Mouse (Mus musculus): Measurements from ENCODE around the gene Brms1. TPM values are rescaled to one million over a fixed set of nuclear protein-coding genes. Genes with fewer than 3 reads are reported as not detected.

Brms1 gene
- polyA plus RNA-seq, 1 experiment from 2014 or later = 47.5 TPM

GRCm38 (mm10) chr19:5041588-5041987 is 434 bp downstream of the Brms1 start:
- H3K27ac ChIP-seq (replicated peaks; ENCODE audit: low read depth, low read length) = 0 out of 2 replicates have a peak overlapping the region, but pooled peaks have one; percentile 4
- H3K9ac ChIP-seq (replicated peaks; ENCODE audit: low read length) = peak overlapping the region; percentile 86
- H3K4me2 ChIP-seq (ENCODE audit: low read depth, low read length) = peak overlapping the region; percentile 86
- DNase-seq (ENCODE audit: low spot score) = no peak
- no peaks in the 10 kb centered on the region for H3K36me3 ChIP-seq (replicated peaks; ENCODE audit: control insufficient read depth, insufficient read depth, low read depth, low read length)
- H3K4me1 ChIP-seq (ENCODE audit: control insufficient read depth, insufficient read depth, low read length) = peaks cover 6% of the 10 kb centered on the region
- no peaks in the 10 kb centered on the region for H3K9me3 ChIP-seq (replicated peaks; ENCODE audit: control insufficient read depth, low read length)
- ATAC-seq (replicated peaks; ENCODE audit: insufficient number of reproducible peaks, low FRiP score, low TSS enrichment, low read depth) = 0 out of 2 replicates have a peak, but pooled peaks have one; percentile 1
- H3K27me3 ChIP-seq (ENCODE audit: control insufficient read depth, insufficient read depth, low read length) = no peaks in the 10 kb centered on the region
- H3K4me3 ChIP-seq (ENCODE audit: low read depth, low read length) = peak overlapping the region; percentile 86
- 3% methylated on average over 16 of the region's 16 CpGs for WGBS

GRCm38 (mm10) chr19:5045531-5045930 is 4.4 kb downstream of the Brms1 start:
- H3K4me1 ChIP-seq (ENCODE audit: control insufficient read depth, insufficient read depth, low read length) = peaks cover under 1% of the 10 kb centered on the region
- H3K27me3 ChIP-seq (ENCODE audit: control insufficient read depth, insufficient read depth, low read length) = no peaks in the 10 kb centered on the region
- H3K36me3 ChIP-seq (replicated peaks; ENCODE audit: control insufficient read depth, insufficient read depth, low read depth, low read length) = peaks cover 2% of the 10 kb centered on the region
- H3K9me3 ChIP-seq (replicated peaks; ENCODE audit: control insufficient read depth, low read length) = no peaks in the 10 kb centered on the region
- H3K27ac ChIP-seq (replicated peaks; ENCODE audit: low read depth, low read length) = no peak overlapping the region
- 89% methylated on average over 4 of the region's 4 CpGs for WGBS
- ATAC-seq (replicated peaks; ENCODE audit: insufficient number of reproducible peaks, low FRiP score, low TSS enrichment, low read depth) = no peak
- no peak overlapping the region for H3K9ac ChIP-seq (replicated peaks; ENCODE audit: low read length)
- no peak overlapping the region for H3K4me3 ChIP-seq (ENCODE audit: low read depth, low read length)
- H3K4me2 ChIP-seq (ENCODE audit: low read depth, low read length) = no peak overlapping the region
- no peak for DNase-seq (ENCODE audit: low spot score)

GRCm38 (mm10) chr19:5048138-5049056 is 7.2 kb downstream of the Brms1 start:
- H3K36me3 ChIP-seq (replicated peaks; ENCODE audit: control insufficient read depth, insufficient read depth, low read depth, low read length) = peaks cover 2% of the 10 kb centered on the region
- no peak for DNase-seq (ENCODE audit: low spot score)

GRCm38 (mm10) chr19:5049325-5049724 is 8.2 kb downstream of the Brms1 start:
- DNase-seq (ENCODE audit: low spot score) = no peak
- Histone ChIP-seq H3K4me2 (ENCODE audit: low read depth, low read length) (no peak overlapping the region), H3K4me1 (ENCODE audit: control insufficient read depth, insufficient read depth, low read length) (peaks cover 3% of the 10 kb centered on the region), H3K9me3 (replicated peaks; ENCODE audit: control insufficient read depth, low read length) (no peaks in the 10 kb centered on the region), H3K36me3 (replicated peaks; ENCODE audit: control insufficient read depth, insufficient read depth, low read depth, low read length) (peaks cover 2% of the 10 kb centered on the region), H3K27me3 (ENCODE audit: control insufficient read depth, insufficient read depth, low read length) (peaks cover 23% of the 10 kb centered on the region), H3K4me3 (ENCODE audit: low read depth, low read length) (no peak overlapping the region), H3K27ac (replicated peaks; ENCODE audit: low read depth, low read length) (no peak overlapping the region), H3K9ac (replicated peaks; ENCODE audit: low read length) (no peak overlapping the region)
- WGBS = 74% methylated on average over 6 of the region's 6 CpGs
- ATAC-seq (replicated peaks; ENCODE audit: insufficient number of reproducible peaks, low FRiP score, low TSS enrichment, low read depth) = no peak

More at GRCm38 (mm10) chr19:5048138-5049056, 7.2 kb downstream of the Brms1 start:
- Histone ChIP-seq H3K27me3 (ENCODE audit: control insufficient read depth, insufficient read depth, low read length) (peaks cover 20% of the 10 kb centered on the region), H3K4me1 (ENCODE audit: control insufficient read depth, insufficient read depth, low read length) (peaks cover 3% of the 10 kb centered on the region), H3K9ac (replicated peaks; ENCODE audit: low read length) (no peak overlapping the region), H3K27ac (replicated peaks; ENCODE audit: low read depth, low read length) (no peak overlapping the region), H3K4me3 (ENCODE audit: low read depth, low read length) (no peak overlapping the region), H3K9me3 (replicated peaks; ENCODE audit: control insufficient read depth, low read length) (no peaks in the 10 kb centered on the region), H3K4me2 (ENCODE audit: low read depth, low read length) (no peak overlapping the region)
- ATAC-seq (replicated peaks; ENCODE audit: insufficient number of reproducible peaks, low FRiP score, low TSS enrichment, low read depth) = no peak
- WGBS = 86% methylated on average over 14 of the region's 14 CpGs

GRCm38 (mm10) chr19:5050047-5050905 is 9.1 kb downstream of the Brms1 start, which contains the start of gene Rin1:
Gene Rin1 (plus strand): TSS chr19:5050481.
- H3K4me2 ChIP-seq (ENCODE audit: low read depth, low read length) = peak within 1 kb of the TSS; percentile 26
- peak; percentile 71 for DNase-seq (ENCODE audit: low spot score)
- peaks cover 3% of the 10 kb centered on the region for H3K4me1 ChIP-seq (ENCODE audit: control insufficient read depth, insufficient read depth, low read length)
- H3K27ac ChIP-seq (replicated peaks; ENCODE audit: low read depth, low read length) = no peak within 1 kb of the TSS
- 0 out of 2 replicates have a peak, but pooled peaks have one; percentile 16 for ATAC-seq (replicated peaks; ENCODE audit: insufficient number of reproducible peaks, low FRiP score, low TSS enrichment, low read depth)
- H3K9ac ChIP-seq (replicated peaks; ENCODE audit: low read length) = peak within 1 kb of the TSS; percentile 22; the same call in 1 of the 2 replicates
- H3K4me3 ChIP-seq (ENCODE audit: low read depth, low read length) = peak within 1 kb of the TSS; percentile 7; the same call in 1 of the 2 replicates
- H3K27me3 ChIP-seq (ENCODE audit: control insufficient read depth, insufficient read depth, low read length) = peaks cover 23% of the 10 kb centered on the region
- peaks cover 2% of the 10 kb centered on the region for H3K36me3 ChIP-seq (replicated peaks; ENCODE audit: control insufficient read depth, insufficient read depth, low read depth, low read length)
- 16% methylated on average over 13 of the region's 14 CpGs for WGBS
- no peaks in the 10 kb centered on the region for H3K9me3 ChIP-seq (replicated peaks; ENCODE audit: control insufficient read depth, low read length)

GRCm38 (mm10) chr19:5051031-5051430 is 9.9 kb downstream of the Brms1 start:
- peak overlapping the region; percentile 22; the same call in 1 of the 2 replicates for H3K9ac ChIP-seq (replicated peaks; ENCODE audit: low read length)
- 2% methylated on average over 17 of the region's 17 CpGs for WGBS
- H3K9me3 ChIP-seq (replicated peaks; ENCODE audit: control insufficient read depth, low read length) = no peaks in the 10 kb centered on the region
- ATAC-seq (replicated peaks; ENCODE audit: insufficient number of reproducible peaks, low FRiP score, low TSS enrichment, low read depth) = 0 out of 2 replicates have a peak, but pooled peaks have one; percentile 14
- H3K4me3 ChIP-seq (ENCODE audit: low read depth, low read length) = peak overlapping the region; percentile 7; the same call in 1 of the 2 replicates
- H3K27me3 ChIP-seq (ENCODE audit: control insufficient read depth, insufficient read depth, low read length) = peaks cover 23% of the 10 kb centered on the region
- DNase-seq (ENCODE audit: low spot score) = no peak
- H3K4me1 ChIP-seq (ENCODE audit: control insufficient read depth, insufficient read depth, low read length) = peaks cover 3% of the 10 kb centered on the region
- no peak overlapping the region for H3K27ac ChIP-seq (replicated peaks; ENCODE audit: low read depth, low read length)
- H3K4me2 ChIP-seq (ENCODE audit: low read depth, low read length) = peak overlapping the region; percentile 26
- H3K36me3 ChIP-seq (replicated peaks; ENCODE audit: control insufficient read depth, insufficient read depth, low read depth, low read length) = peaks cover 2% of the 10 kb centered on the region

- H3K9ac ChIP-seq (replicated peaks; ENCODE audit: low read length) = peak overlapping the region; percentile 22; the same call in 1 of the 2 replicates
- DNase-seq (ENCODE audit: low spot score) (no peak), ATAC-seq (replicated peaks; ENCODE audit: insufficient number of reproducible peaks, low FRiP score, low TSS enrichment, low read depth) (no peak)
- H3K4me3 ChIP-seq (ENCODE audit: low read depth, low read length) = peak overlapping the region; percentile 7; the same call in 1 of the 2 replicates
- peaks cover 2% of the 10 kb centered on the region for H3K36me3 ChIP-seq (replicated peaks; ENCODE audit: control insufficient read depth, insufficient read depth, low read depth, low read length)
- 47% methylated on average over 3 of the region's 3 CpGs for WGBS
- no peaks in the 10 kb centered on the region for H3K9me3 ChIP-seq (replicated peaks; ENCODE audit: control insufficient read depth, low read length)
- peaks cover 3% of the 10 kb centered on the region for H3K4me1 ChIP-seq (ENCODE audit: control insufficient read depth, insufficient read depth, low read length)
- H3K27ac ChIP-seq (replicated peaks; ENCODE audit: low read depth, low read length) = no peak overlapping the region
- H3K4me2 ChIP-seq (ENCODE audit: low read depth, low read length) = peak overlapping the region; percentile 13
- peaks cover 23% of the 10 kb centered on the region for H3K27me3 ChIP-seq (ENCODE audit: control insufficient read depth, insufficient read depth, low read length)
Measured at GRCm38 (mm10) chr19:5051515-5051914, 10.4 kb downstream of the Brms1 start.

All from embryonic facial prominence, embryonic 11.5 days (tissue).